Mouse (Mus musculus) cerebellum, adult 2 months (tissue): ENCODE measurements around the gene Znhit1. TPM values are rescaled to one million over a fixed set of nuclear protein-coding genes. Genes with fewer than 3 reads are reported as not detected.

ENCODE experiments used
- DNase-seq, 2 experiments: peaks; one replicate each; pipeline ENCODE4 v3.0.0; 2021
- H3K27ac ChIP-seq: fragments of 200-500 bp; 2 replicates; pipeline ENCODE4 v1.5.1; 2012; ENCODE audit warnings: low read length, control low read depth, inconsistent platforms; ENCODE audit not compliant: insufficient read depth
- H3K27me3 ChIP-seq: fragments of 200-500 bp; 2 replicates; pipeline ENCODE4 v1.6.1; 2012; ENCODE audit warnings: inconsistent platforms, mild to moderate bottlenecking, low read length, moderate library complexity; ENCODE audit not compliant: control insufficient read depth, insufficient read depth
- H3K4me1 ChIP-seq: fragments of 200-500 bp; 2 replicates; pipeline ENCODE4 v1.6.1; 2011; ENCODE audit warnings: low read length; ENCODE audit not compliant: control insufficient read depth, insufficient read depth
- H3K4me3 ChIP-seq: fragments of 200-500 bp; replicated peaks from 2 replicates; pipeline ENCODE3; 2011; ENCODE audit warnings: mild to moderate bottlenecking, low read depth, low read length, control low read depth; ENCODE audit not compliant: insufficient read depth
- CTCF ChIP-seq: fragments of 200-500 bp; IDR thresholded peaks from 2 replicates; pipeline ENCODE4 v1.5.1; 2011; ENCODE audit warnings: low read depth, mild to moderate bottlenecking, control low read depth, low read length, moderate library complexity, borderline replicate concordance; ENCODE audit not compliant: insufficient read depth
- POLR2A ChIP-seq: fragments of 200-500 bp; IDR thresholded peaks from 2 replicates; pipeline ENCODE4 v1.6.1; 2011; ENCODE audit warnings: low read length, control low read depth, borderline replicate concordance; ENCODE audit not compliant: insufficient read depth
- WGBS: fragments of 180-500 bp; shearing (Covaris S2); methylation state at CpG from one replicate; pipeline ENCODE4 v1.1.7; 2018; 5-methylcytosine and 5-hydroxymethylcytosine counted together
- polyA plus RNA-seq: library from polyadenylated mRNA; depleted of rRNA; stranded (reverse); fragments of >200 nt; gene quantifications from 2 replicates; pipeline ENCODE4 v1.2.3, GENCODE M21; 2012

Gene Znhit1
- polyA plus RNA-seq, 1 experiment: 95.4 TPM

DNA sequence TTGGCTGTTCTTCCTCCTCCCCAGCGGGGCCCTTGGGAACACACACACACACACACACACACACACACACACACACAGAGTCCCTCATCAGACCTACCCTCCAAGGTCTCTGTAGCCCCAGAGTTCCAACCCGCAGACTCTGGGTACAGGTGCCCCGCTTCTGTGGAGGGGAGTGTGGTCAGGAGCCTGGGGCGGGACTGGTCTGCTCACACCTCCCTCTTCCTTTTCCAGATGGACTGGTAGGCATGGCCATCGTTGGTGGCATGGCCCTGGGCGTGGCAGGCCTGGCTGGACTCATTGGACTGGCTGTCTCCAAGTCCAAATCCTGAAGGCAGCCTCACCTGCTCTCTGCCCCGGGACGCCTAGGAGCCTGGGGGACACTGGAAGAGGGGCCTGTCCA lies 22.1 kb downstream of the Znhit1 start:
- TF ChIP-seq CTCF (no peak), POLR2A (no peak)
- Histone ChIP-seq H3K4me3 (no peak overlapping the region), H3K4me1 (peaks cover 4% of the 10 kb centered on the region; the same call in 1 of the 2 replicates), H3K27ac (no peak overlapping the region), H3K27me3 (no peaks in the 10 kb centered on the region)
- WGBS: 87% methylated on average over 8 of the region's 8 CpGs
- DNase-seq: no peak

DNA sequence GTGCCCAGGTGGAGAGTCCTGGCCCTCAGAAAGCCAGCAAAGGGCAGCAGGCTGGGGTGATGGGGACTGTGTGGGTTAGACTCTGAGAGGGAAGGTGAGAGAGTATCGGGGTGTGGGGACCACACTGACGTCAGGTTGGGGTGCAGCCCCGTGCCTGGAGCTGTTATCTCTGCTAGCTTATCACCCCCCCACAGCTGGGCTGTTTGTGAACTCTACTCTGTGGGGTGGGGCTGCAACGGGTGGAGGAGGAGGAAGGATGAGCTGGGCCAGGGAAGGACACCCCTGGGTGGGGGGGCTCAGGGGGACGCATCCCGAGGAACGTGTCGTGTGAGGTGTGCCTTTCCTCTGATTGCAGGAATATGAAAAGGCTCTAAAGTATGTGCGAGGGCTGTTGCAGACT lies 22.6 kb downstream of the Znhit1 start:
- WGBS: 90% methylated on average over 9 of the region's 9 CpGs
- Histone ChIP-seq H3K4me3 (no peak overlapping the region), H3K4me1 (peaks cover 4% of the 10 kb centered on the region; the same call in 1 of the 2 replicates), H3K27ac (no peak overlapping the region), H3K27me3 (no peaks in the 10 kb centered on the region)
- no peak for DNase-seq
- TF ChIP-seq CTCF (no peak), POLR2A (no peak)

DNA sequence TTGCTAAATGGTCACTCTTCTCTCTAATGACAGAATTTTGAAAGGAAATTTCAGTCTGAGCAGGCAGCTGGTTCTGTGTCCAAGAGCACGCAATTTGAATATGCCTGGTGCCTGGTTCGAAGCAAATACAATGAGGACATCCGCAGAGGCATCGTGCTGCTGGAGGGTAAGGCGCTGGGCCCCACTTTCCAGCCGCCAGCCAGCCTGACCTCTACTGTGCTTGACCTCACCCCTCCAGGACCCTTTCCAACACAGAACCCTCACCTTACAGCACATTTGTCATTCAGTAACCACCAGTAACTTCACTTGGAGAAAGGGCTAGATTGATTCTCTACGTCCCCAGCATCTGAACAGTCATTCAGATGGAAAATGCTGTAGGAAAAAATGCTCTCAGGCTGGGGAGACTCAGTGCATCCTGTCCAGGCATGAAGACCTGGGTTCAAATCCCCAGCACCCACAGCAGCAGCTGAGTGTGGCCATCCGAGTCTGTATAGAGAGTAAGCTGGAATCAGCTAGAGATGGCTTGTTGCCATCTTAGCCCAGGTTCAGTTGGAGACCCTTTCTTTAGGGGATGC lies 24.8 kb downstream of the Znhit1 start:
- no peak for TF ChIP-seq CTCF
- no peak for TF ChIP-seq POLR2A
- Histone ChIP-seq H3K27ac (peak overlapping the region; percentile 40; the same call in 1 of the 2 replicates), H3K27me3 (no peaks in the 10 kb centered on the region), H3K4me1 (peaks cover 9% of the 10 kb centered on the region; the same call in 1 of the 2 replicates), H3K4me3 (peak overlapping the region; percentile 99)
- DNase-seq: no peak
- WGBS: 64% methylated on average over 8 of the region's 8 CpGs

DNA sequence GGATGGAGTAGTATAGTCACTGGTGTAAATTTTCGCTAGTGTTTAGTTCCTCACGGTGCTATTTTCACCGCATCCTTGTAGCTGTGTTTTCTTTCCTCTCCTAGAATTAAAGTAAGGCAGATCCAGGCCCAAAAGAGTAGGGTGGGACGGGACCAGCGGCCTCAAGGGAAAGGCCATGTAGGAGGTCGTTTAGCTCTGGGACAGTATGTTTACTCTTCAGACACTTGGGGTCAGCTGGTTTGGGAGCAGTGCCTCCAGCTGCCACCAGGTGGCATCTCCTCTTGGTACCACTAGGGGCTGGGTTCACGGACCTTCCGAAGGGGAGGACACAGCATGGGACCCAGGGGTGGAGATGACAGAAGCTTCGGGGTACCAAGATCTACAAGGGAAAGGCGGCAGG lies 25.3 kb downstream of the Znhit1 start:
- peaks cover 9% of the 10 kb centered on the region; the same call in 1 of the 2 replicates for H3K4me1 ChIP-seq
- H3K27ac ChIP-seq: peak overlapping the region; percentile 79
- under 1% methylated on average over 10 of the region's 10 CpGs for WGBS
- DNase-seq: peak; percentile 76 to 84
- peak; percentile 87 for TF ChIP-seq CTCF
- TF ChIP-seq POLR2A: no peak
- no peaks in the 10 kb centered on the region for H3K27me3 ChIP-seq
- H3K4me3 ChIP-seq: peak overlapping the region; percentile 99

DNA sequence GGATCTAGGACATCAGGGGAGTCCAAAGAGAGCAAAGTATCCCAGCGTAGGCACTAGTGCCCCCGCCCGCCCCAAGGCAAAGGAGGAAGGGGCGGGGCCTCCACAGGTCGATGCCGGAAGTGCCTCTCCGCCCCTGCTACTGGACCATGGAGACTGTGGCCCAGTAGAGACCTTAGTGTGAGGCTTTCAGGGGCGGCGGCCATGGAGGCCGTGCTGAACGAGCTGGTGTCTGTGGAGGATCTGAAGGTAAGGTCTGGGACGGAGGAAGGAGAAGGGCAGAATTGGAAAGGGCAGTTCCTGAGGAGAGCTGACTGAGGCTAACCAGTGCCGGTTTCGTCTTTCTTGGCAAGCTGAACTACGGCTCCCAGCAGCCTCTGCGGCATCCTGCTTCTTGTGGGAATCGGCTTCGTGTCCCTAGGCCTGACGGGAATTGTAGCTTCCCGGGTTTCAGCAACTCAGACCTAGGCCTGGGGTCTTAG lies 25.8 kb downstream of the Znhit1 start:
- WGBS: under 1% methylated on average over 20 of the region's 20 CpGs
- TF ChIP-seq POLR2A (peak; percentile 77; the same call in 1 of the 2 replicates), CTCF (no peak)

DNA sequence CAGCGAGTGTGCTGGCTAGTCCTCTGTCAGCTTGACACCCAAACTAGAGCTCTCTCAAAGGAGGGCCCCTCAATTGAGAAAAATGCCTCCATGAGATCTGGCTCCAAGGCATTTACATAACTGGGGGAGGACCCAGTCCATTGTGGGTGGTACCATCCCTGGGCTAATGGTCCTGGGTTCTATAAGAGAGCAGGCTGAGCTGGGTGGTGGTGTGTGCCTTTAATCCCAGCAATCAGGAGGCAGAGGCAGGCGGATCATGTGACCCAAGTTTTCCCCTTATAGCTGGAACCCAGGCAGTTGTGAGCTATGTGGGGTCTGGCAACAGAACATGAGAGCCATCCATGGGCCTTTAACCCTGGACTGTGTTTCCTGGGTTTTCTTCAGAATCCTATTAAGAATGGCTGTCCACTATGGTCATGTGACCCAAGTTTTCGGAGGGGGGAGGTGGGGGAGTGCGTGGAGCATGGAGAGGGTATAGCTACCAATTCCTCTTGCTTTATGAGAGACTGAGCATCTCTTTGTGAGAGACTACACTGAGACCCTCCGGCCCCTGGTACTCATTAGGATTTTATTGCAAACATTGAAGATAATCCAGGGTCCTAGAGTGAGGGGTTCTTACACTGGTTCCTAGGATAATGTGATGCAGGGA lies 26.4 kb downstream of the Znhit1 start:
- Histone ChIP-seq H3K27me3 (no peaks in the 10 kb centered on the region), H3K4me1 (peaks cover 9% of the 10 kb centered on the region; the same call in 1 of the 2 replicates), H3K4me3 (peak overlapping the region; percentile 99), H3K27ac (peak overlapping the region; percentile 65)
- 24% methylated on average over 5 of the region's 5 CpGs for WGBS
- TF ChIP-seq CTCF (no peak), POLR2A (no peak)
- peak in 1 of 2 experiments; percentile 38 for DNase-seq

More for the DNA sequence above, 25.8 kb downstream of the Znhit1 start:
- Histone ChIP-seq H3K4me3 (peak overlapping the region; percentile 99), H3K27ac (peak overlapping the region; percentile 95), H3K27me3 (no peaks in the 10 kb centered on the region), H3K4me1 (peaks cover 9% of the 10 kb centered on the region; the same call in 1 of the 2 replicates)
- peak; percentile 92 to 95 for DNase-seq

DNA sequence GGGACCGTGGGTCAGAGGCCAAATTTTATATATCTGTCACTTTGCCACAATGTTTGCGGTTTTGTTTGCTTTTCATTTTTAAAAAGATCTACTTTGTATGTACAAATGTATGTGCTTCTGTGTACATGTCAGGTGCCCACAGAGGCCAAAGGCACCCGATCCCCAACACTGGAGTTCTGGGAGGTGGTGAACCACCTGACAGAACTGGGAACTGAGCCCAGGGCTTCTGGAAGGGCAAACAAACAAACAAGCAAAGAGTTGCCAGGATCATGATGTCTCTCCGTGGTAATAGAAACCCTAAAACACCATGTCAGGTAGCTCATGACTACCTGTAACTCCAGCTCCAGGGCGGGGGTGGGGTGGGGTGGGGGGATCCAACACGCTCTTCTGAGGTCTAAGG lies 27.8 kb downstream of the Znhit1 start:
- no peak for DNase-seq
- Histone ChIP-seq H3K27me3 (no peaks in the 10 kb centered on the region), H3K4me1 (peaks cover 9% of the 10 kb centered on the region; the same call in 1 of the 2 replicates), H3K27ac (no peak overlapping the region), H3K4me3 (no peak overlapping the region)
- WGBS: 70% methylated on average over 6 of the region's 6 CpGs
- TF ChIP-seq POLR2A: no peak
- TF ChIP-seq CTCF: no peak

DNA sequence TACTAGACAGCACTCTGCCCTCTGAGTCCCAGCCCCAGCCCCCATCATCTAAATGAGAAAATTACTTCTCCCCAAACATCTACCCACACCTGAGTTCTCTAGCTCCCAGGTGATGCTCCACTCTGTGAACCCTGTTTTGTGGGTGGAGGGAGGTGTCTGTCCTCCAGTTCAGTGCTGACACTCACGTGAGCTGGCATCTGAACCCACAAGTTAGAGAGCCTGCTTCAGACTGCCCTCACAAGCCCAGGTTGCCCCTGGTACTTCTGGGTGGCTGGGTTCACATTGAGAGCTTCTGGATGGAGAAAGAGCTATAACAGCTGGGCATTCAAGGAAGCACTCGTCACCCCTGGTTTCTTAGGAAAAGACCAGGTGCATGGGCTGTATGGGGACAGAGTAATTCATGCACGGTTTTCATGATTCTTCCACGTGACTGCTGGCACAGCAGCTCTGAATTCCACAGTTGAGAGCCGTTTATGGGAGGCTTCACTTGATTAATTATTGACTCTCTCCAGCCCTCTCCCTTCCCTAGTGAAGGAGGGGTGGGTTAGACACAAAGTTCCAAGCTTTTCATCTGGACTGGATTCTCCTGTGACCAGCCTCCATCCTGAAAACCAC lies 28.7 kb downstream of the Znhit1 start:
- no peak overlapping the region for H3K27ac ChIP-seq
- DNase-seq: no peak
- TF ChIP-seq POLR2A: no peak
- TF ChIP-seq CTCF: no peak
- H3K4me3 ChIP-seq: no peak overlapping the region
- H3K4me1 ChIP-seq: peaks cover 11% of the 10 kb centered on the region
- 40% methylated on average over 5 of the region's 5 CpGs for WGBS
- H3K27me3 ChIP-seq: no peaks in the 10 kb centered on the region
